Mouse (Mus musculus) kidney, adult 18-20 months (tissue): ENCODE measurements around the gene Diaph3.

Experiments
- DNase-seq: peaks from one replicate; pipeline ENCODE4 v3.0.0; 2021

Diaph3 gene

DNA sequence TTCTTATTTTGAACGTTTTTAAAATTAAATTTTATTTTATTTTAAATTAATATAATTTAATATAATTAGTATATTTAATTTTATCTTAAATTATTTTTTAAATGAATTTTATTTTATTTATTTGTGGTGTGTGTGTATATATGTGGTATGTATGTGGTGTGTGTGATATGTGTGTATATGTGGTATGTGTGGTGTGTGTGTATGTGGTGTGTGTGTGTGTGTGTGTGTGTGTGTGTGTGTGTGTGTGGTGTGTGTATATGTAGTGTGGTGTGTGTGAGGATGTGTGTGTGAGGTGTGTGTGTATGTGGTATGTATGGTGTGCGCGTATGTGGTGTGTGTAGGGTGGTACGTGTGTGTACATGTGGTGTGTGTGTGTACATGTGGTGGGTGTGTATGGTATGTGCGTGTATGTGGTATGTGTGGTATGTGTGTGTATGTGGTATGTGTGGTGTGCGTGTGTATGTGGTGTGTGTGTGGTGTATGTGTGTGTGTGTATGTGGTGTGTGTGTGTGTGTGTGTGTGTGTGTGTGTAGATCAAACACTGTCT is 505.4 kb downstream of the Diaph3 start:
- no peak for DNase-seq

DNA sequence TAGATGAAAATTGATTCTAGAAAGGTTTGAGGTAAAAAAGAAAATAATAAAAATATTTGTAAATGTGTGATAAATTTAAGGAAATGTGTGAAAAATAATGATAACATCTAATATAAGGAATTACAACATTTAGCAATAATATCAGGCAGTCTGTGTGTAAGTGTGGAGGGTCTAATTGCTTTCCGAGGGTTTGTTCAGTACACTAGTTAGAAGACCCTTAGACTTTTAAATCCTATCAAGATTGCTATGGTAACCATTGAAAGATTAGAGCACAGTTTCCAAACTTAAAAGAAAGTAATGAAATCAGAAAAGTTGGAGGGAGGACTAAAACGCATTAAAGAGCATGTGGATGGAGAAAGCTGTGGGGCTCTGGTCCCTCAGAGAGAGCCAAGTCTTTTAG is 506.0 kb downstream of the Diaph3 start:
- DNase-seq = no peak

DNA sequence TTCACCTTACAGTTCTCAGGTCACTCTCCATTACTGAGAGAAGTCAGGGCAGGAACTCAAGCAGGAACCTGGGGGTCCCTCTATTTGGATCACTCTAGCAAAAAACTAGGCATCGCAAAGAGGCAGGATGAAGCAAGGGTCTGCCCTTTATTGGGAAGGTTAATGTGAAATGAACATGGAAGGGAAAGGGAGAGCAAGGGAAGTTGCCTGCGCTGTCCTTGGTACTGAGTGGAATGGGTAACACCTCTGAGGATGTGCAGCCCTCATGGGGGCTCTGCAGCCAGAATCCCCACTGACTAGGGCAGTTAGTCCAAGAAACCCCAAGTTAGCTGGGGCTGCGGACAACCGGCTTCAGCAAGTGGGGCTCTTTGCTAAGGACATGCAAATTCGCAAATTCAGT is 507.2 kb downstream of the Diaph3 start:
- DNase-seq = no peak

DNA sequence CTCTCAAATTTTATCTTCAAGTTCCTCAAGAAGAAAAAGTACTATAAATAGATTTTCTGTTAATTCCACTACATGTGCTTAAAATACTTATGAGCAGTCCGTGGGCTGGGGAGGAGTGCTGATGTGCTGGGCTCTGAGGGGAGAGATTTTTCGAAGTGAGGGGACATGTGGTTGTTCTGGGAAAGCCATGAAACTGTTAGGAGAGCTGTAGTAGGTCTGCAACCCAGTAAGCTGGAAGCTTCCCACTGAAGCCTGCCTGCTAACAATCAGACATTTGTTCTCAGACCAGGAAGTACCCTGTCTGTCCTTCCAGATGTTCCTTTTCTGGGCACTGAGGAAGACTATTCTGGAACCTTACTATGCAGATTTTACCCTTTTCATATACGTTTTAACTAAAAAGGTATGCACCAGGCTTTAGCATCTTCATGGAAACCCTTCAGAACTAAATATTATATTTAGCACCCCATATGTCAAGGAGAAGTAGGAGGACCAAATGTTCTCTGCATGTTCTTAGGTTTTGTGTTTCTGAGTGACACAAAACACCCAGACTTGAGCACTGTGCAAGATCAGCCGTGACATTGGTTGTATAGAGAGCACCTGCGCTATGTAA is 516.1 kb downstream of the Diaph3 start:
- no peak for DNase-seq

DNA sequence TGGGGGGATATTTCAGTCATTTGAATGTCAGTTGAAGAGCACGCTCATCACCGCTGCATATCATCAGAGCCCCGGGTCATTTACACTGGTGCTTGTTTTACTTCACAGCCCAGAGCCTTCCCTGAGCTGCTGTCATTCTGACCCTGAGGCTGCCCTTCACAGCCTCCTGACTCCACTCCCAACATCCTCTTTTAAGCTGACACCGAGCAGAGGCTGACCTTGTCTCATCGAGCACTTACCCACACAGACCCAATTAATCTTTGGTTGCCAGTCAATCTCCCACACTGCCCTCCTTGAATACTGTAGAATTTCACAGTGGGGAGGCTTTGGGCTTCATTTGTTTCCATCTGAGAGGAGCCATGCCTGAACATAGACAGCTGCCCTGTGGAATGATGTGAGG is 521.4 kb downstream of the Diaph3 start:
- no peak for DNase-seq
